Mouse (Mus musculus): Measurements from ENCODE around the gene Scnn1b.

DNA sequence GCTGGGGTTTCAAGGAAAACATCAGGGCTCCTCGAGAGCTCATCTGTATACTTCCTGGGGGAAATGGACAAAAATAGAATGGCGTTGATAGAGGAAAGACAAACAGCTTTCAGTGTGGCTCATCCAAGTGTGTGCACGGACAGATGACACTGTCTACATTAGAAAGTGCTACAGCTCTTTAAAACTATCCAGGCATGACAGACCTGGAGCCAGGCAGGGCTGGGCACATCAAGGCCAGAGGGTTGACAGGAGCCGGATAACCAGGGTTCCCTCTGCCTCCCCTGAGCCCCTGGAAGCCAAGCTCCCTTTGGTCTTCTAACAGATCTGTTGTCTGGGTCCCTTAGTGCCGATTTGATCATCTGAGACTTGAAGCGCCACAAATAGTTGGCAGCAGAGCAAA is 22.6 kb upstream of the Scnn1b start:
- TF ChIP-seq MAX (IDR thresholded peaks at IDR 0.05) (no peak), CTCF (IDR thresholded peaks at IDR 0.05; ENCODE audit: control insufficient read depth, insufficient read depth, insufficient read length) (no peak), MYOD1 (IDR thresholded peaks at IDR 0.05; ENCODE audit: control insufficient read depth, insufficient read length, low read depth) (no peak), MYOG (IDR thresholded peaks at IDR 0.05; ENCODE audit: control insufficient read depth, extremely low read depth, insufficient read length) (no peak), USF1 (IDR thresholded peaks at IDR 0.05; ENCODE audit: low read depth) (no peak), CEBPB (IDR thresholded peaks at IDR 0.05; ENCODE audit: low read depth) (no peak)

Data from C2C12 (cell line).